Mouse (Mus musculus) lung, adult 2 months (tissue): Measurements from ENCODE around the gene Tpte.

Source experiments
- CTCF ChIP-seq: fragments of 200-500 bp; IDR thresholded peaks from 2 replicates; pipeline ENCODE4 v1.5.1; 2011; ENCODE audit warnings: mild to moderate bottlenecking, low read length, control low read depth; ENCODE audit not compliant: insufficient read depth
- POLR2A ChIP-seq: fragments of 200-500 bp; IDR thresholded peaks from 2 replicates; pipeline ENCODE4 v1.6.1; 2011; ENCODE audit warnings: low read depth, mild to moderate bottlenecking, control low read depth, low read length, borderline replicate concordance; ENCODE audit errors: extremely low read depth

- TF ChIP-seq CTCF (no peak), POLR2A (no peak)
These were observed 107.7 kb downstream of the Tpte start for GRCm38 (mm10) chr8:22390766-22391463.
